Mouse (Mus musculus) cerebellum, postnatal 4 days (tissue): ENCODE measurements at regions not wholly inside any gene's neighbourhood (a gene's known extent, or its start where the extent isn't known, plus 50 kb on each side); places are given as distances from the start of the nearest gene placed in this dataset.
"Not testable (repeated sequence)": the region's sequence is repeated elsewhere in the genome, so short reads cannot be mapped to it uniquely, and the experiment has no call there.

ENCODE experiments used
- DNase-seq, 2 experiments: peaks; one replicate each; pipeline ENCODE4 v3.0.0; 2022; ENCODE audit warnings: low spot score in 2 of 2, mixed read lengths in 1 of 2

DNA sequence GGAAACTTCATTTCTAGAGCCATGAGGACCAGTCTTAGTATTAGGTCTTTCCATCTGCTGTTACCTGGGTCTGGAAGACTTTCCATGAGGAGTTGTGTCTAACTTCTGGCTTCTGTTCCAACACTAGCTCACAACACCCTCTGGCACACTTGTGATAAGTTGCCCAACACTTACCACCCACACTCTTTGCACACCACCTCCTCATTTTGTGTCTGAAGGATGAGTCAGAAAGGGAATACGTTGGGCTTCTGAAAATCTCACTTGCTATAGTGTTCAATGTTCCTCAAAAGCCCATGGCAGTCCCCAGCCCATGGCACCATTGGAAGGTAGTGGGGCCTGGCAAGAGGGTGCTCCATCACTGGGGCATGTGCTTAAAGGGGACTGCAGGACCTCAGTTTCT, 161.5 kb downstream of the Cartpt start:
- no peak for DNase-seq

DNA sequence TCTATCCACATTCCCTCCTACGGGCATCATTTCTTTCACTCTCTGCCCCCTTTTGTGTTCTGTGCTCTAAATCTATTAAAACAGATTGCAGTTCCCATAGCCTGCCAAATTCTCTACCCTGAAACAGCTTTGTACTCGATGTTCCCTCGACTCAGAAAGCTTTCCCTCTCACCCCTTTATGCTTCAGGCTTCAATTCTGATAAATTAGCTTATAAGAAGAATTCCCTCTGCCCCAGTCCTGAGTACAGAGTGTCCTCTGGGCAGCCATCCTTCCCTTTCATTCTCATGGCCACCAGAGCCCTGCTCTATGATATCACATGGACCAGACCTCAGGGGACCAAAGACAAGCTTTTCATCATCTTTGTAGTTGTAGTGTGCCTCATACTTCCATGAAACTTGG, 163.6 kb downstream of the Cartpt start:
- no peak for DNase-seq

DNA sequence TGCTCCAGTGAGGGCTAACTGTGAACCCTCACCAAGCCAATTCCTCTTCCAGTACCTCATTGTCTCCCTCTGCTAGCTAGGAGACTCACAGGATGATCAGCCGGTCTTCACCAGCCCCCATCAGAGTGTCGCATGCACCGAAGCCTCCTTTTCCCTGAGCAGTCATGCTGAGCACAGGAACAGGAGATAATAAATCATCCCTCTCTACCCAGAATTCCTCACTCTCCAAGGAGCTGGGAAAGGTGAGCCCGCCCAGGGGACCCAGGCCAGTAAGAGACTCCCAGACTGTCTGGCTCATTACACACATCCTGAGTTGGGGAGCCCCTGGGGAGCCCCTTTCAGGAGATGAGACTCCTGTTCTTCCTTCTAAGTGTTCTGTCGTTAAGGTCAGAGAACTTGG, 171.7 kb downstream of the Cartpt start:
- DNase-seq, result no peak

DNA sequence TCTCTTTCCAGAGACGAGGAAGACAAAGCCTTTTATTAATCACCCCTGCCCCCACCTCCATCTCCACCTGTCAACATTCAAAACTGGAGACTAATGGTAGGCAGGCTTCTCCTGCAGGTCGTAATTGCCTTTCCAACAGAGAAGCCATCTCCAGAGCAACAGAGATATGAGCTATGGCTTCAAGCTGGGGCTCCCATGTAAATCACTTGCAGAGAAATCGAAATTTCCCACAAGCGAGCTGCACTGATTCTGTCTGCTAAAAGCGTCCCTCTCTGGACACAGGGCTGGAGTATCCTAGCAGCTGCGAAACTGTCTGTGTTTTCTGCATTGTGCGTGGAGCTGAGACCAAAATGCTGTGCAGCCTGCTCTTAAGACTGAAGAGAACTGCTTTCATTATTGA, 176.6 kb downstream of the Cartpt start:
- DNase-seq, result no peak

DNA sequence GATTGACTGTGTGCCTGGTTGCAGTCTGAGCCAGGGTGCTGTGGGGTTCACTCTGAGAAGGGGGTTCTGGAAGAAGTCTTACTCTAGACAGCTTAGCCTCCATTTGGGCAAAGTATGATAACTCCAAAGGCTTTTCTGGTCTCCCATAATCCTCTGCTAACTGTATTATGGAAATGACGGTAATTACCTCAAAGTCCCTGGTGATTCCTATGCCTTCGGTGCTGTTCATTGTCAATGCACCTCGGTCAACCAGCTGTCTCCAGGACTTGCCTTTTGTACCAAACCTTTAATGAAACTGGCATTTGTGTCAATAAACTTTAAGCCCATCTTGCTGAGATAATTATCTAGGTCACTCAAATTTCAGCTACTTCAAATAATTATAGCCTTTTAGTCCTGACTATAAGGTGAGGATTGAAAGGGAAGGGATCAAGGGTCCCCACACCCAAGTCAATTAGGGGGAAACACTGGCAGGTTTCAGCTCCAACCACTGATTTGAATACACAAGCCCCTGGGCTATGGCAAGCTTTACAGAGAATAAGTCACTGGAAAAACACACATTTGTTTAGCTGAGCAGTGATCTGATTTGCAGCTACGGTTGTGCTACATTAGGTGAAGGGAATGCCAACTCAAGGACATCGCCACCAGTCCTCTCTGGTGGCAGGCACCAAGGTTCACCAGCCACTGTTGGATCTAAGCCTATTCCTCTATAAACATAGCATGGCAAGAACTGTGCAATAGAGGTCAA, 177.5 kb downstream of the Cartpt start:
- DNase-seq, result no peak

DNA sequence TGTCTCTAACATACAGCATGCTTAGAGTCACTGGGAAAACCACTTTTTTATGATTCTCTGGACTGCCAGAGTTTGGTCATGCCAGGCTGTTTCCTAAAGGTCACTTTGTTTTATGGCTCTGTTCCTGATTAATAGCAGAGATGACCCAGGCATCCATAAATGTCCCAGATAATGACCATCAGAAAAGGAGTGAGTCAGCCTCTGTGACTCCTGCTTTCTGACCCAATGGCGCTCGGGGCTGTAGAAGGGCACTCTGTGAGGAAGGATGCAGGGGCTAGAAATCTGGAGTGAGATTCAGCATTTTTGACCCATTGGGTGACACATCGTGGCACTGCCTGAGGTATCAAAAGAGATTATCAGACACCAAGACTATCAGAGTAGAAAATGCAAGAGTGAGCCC, 180.3 kb downstream of the Cartpt start:
- DNase-seq, result no peak

DNA sequence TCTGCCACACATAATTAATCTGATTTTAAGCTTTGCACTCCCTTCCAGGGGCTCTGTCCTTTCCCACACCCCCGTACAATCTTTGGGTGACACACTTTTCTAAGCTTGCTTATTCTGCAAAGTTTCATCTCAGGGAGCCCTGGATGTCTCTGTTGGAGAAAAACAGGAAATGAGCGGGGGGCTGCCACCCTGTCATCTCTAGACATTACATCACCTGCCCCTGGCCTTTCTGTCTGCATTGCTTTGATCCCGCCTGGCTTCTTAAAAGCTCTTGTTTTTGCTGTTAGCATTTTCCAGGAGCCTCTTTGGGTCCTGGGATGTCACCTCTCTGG, 180.2 kb upstream of the Map1b start:
- no peak for DNase-seq

DNA sequence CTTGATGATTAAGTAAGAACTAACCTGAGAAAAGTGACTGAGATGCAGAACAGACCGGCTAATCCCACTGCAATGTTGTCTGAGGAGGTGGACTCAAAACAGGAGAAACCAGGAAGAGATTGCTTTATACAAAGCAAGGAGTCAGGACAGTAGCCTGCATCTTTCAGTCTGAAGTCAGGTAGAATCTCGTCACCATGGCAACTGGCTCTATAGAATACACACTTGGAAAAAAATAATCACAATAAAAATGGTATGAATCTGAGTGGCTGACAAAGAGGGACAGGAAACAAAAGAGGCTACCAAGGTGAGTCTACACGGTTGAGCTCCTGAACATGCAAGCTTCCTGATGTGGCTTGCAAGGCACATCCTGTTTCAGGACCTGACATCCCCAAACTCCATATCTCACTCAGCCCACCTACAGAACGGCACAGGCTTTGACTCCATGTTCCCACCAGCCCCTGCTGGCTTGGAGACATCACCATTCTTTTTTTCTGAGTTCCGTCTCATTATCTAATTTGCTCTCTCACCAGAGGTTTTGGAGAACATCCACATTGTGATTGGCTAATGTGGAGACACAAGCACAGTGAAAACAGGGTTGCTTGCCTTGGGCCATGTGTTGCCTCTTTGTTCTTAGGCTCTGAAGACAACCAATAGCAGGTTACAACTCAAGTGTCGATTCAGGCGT, 179.7 kb upstream of the Map1b start:
- no peak for DNase-seq

DNA sequence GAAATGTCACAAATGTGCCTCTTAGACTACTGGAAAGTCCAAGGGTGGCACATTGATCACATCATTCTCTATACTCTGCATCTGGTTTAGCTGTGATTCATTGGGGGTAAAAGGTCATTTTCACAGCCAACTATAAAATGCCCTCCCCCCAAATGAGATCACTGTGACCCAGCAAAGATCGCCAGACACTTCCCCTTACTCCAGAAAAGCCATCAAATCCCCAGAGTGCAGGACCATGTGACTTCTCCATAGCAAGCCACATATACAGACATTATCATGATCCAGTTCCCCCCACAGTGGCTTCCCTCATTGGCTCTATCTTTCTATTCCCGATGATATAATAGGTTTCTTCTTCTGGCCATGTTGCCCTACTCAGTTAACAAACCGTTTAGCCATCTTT, 163.6 kb upstream of the Map1b start:
- DNase-seq, result no peak

DNA sequence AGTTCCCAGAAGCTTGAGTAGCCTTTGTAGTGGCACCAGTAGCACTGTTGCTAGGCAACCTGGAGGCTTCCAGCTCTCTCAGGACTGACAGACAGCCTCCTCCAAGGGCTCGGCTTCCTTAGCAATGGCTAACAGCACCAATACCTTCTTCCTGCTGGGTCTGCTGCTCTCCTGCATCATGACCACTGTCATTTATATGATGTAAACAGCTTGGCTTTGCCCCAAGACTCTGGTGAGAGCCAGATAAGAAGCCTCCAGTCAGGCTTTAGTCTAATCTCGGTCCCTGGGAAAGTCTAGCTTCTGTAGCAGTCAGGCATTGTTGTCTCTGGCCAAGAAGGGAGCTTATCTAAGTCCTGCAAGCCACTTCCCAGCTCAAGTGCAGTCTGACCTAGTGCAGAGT, 163.1 kb upstream of the Map1b start:
- no peak for DNase-seq

DNA sequence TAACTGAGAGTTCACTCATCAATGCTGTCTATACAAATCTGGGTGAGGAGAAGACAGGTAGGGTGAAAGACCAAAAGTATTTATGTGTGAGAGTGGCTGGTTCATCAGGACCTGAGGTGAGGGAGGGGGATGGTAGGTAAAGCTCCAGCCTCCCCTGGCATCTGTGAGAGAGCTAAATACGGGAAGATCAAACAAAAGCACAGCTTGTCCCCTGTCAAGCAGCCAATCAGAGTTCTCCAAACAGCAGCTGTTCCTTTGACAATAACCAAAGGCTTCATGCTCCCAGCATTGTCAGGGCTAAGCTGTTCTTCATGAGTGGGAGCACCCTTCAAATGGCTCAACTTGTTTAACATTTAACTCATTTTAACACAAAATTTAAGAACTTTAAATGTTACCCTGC, 160.1 kb upstream of the Map1b start:
- peak in 1 of 2 experiments; percentile 20 for DNase-seq

DNA sequence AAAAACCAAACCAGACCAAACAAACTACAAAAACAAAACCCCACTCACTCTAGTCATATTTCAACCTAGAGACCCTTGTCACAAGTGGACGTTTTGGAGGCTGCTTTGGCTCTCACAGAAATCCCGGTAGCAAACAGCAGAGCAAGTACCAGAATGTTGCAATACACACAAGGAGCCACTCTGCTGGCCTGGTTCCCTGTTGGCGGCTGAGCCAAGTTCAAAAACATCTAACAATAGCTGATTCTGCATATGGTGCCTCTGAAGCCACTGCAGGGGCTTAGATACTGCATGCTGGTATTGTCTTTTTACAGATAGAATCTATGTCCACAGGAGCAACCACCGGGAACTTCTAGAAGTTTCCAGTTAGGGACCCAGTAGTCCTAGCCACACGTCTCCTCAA, 159.6 kb upstream of the Map1b start:
- DNase-seq, result peak in 1 of 2 experiments; percentile 35

DNA sequence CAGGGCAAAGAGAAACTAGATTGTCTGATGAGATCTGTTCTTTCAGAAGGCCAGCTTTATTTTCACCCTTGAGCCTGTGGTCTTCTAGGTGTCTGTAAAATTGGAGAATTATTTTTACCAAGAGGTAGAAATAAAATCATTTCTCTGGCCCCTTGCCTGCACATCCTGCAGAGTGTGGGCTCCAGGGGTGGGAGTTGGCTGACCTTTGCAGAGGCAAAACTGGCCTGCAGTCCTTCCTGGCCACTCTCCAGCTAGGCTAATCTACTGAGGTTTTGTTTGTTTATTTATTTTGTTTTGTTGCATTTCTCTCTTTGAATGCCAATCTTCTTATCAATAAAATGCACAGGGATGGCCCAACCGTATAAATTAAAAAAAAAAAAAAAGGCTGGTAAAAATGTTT, 156.4 kb upstream of the Map1b start:
- no peak for DNase-seq

DNA sequence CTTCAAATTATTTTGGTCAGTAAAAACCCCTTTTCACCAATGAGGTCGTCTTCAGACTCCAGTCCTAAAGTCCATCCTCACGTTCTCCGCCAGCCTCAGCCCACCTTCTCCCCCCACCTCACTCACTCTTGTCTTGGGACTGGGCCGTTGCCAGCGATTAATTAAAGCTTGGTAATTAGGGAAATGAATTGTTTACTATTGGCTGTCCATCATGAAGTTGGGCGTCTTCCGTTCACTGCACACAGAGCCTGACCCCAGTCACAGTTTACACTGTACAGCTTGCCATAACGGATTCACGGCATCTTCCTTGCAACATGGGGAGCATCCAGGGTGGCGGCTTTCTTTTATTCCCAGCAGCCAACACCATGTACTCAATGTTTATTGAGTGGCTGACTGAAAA, 155.4 kb upstream of the Map1b start:
- no peak for DNase-seq

DNA sequence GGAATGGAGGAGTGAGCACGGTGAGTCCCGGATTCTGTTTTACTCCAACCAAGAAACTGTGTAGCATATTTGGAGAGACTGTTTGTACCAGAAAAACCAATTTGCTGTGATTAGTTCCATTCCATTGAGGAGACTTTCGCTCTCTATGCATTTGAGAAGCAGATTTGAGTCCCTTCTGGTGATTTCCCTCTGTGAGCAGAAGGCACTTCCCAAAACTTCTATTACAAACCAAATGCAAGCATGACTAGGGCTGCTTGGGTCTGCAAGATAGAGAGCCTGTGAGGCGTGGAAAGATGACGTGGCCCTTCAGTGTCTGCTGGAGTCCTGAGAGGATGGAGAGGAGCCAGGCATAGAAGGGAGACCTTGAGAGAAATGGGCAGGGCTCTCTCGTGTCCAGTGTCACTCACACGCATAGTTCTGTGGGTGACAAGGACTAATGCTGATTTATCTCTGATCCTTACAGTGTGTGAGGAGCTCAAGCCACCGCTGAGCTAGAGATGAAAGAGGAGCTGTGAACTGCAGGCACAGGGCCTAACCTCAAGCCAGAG, 153.7 kb upstream of the Map1b start:
- DNase-seq, result no peak

DNA sequence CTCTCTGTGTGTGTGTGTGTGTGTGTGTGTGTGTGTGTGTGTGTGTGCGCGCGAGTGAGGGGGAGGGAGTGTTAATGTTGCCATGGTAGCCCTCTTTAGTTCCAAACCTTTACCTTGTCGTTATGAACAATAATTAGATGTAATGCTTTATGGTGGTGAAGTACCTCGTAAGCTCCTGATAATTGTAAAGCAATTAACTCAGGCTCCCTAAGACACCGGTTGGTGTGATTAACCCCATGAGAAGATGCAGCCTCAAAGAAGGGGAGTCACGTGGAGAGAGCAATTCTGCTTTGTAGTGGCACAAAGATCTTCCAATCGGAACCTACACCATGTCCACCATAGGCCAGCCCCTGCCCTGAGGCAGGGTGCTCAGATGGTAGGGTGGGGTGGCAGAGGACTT, 152.3 kb upstream of the Map1b start:
- DNase-seq, result no peak

DNA sequence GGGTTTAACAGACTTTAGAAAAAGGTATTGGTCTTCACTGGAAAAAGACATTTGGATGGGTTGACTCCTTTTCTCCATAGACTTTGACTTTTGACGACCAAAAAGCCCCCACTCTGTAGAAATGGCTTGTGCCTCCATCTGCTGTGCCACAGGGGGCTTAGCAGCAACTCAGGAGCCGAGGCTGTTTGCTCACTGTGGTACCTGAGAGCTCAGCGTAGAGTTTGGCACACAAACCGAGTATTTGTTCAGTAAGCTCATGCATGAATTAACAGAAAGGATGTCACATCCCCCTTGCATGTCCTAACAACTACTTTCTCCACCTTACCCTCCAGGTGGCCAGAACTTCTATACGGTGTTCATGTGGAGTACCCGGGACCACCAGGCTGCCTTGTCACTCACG, 149.7 kb upstream of the Map1b start:
- DNase-seq, result no peak

DNA sequence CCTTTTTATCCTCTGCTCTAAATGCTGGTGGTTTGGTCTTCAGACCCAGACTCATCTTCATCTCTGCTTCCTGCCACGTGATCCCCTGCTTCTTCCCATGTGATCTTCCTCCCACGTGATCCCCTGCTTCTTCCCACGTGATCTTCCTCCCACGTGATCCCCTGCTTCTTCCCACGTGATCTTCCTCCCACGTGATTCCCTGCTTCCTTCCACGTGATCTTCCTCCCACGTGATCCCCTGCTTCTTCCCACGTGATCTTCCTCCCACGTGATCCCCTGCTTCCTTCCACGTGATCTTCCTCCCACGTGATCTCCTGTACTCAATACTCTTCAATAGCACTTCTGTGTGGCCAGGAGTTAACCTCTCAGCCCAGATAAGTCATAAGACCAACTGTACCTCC, 147.1 kb upstream of the Map1b start:
- DNase-seq, result not testable (repeated sequence)

DNA sequence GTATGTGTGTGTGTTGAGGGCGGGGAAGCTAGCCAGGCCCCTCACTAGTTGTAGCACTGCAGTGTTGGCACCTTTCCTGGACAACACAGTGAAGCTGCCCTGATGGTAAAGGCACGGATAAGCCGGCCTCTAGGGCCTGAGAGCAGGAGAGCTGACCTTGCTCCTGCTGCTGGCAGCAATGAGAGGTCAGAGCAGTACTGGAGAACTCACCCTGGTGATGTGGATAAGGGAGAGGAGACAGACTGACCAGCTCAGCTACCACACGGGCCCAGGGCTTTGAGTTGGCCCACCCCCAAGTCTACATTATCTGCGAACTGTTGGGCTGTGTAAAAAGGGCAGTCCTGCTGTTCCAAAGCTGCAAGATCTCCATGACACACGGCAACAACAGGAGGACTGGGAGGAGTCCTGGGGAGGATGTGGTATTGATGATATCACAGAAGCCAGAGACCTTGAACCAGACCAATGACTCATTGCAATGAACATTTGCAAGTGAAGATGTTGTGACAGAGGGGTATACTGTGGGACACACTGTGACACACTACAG, 131.4 kb upstream of the Map1b start:
- DNase-seq, result no peak

DNA sequence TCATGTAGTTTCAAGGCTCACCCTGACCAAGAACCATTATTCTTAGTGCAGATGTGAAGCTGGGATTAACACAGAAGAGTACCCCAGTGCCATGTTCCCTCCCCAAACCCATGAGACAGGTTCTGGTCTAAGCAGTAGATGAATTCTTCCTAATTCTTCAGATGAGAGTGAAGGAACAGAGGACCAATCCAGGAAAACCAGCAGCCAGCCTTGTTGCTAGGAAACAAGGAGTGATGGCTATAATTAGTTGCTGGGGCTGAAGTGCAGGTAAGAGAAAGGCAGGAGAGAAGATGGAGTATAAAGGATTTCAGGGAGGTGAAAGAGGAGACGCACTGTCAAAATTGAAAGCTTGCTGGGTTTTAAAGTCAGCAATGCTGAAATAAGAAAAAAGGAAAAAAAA, 128.4 kb upstream of the Map1b start:
- no peak for DNase-seq

DNA sequence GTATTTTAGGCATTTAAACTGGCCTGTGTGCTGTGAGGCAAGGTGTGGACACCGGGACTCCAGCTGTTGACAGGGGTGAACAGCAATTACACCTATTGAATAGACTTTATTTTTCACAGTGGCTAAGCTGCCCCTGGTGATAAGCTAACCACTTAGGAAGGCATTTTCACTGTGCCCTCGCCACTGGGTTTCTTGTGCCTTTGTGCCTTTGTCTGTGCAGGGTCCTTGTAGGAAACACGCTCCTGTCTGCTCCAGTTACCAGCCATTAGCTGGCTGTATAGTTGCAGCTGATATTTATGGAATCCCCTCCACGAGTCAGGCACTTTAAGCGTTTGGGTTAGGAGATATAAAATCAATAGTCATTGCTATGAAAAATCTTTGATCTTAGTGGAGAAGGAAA, 126.5 kb upstream of the Map1b start:
- no peak for DNase-seq

DNA sequence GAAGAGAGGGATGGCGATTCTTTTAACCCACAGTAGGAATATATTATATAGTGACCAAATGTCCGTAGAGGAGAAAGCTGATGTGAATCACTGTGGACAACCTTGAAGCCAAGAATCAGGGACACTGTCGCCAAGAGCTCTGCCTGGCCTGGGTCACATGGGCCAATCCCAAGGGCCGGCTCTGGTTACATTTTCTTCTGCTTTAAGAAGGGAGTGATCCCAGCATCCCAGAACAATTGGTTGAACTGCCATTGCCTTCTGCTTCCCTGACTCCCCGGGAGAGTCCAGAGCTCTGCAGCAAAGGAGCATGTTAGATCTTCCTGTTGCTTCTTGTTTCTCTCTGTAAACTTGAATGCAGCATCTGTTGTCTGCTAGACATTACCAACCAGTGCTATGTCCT, 126.0 kb upstream of the Map1b start:
- DNase-seq, result peak in 1 of 2 experiments; percentile 37
